Mouse (Mus musculus): Measurements from ENCODE around the gene Gabrr1. TPM values are rescaled to one million over a fixed set of nuclear protein-coding genes. Genes with fewer than 3 reads are reported as not detected.

Gabrr1 gene
- polyA plus RNA-seq (2012; rRNA removed): 0.04 TPM in 1 of 2 replicates, not detected in the other

DNA sequence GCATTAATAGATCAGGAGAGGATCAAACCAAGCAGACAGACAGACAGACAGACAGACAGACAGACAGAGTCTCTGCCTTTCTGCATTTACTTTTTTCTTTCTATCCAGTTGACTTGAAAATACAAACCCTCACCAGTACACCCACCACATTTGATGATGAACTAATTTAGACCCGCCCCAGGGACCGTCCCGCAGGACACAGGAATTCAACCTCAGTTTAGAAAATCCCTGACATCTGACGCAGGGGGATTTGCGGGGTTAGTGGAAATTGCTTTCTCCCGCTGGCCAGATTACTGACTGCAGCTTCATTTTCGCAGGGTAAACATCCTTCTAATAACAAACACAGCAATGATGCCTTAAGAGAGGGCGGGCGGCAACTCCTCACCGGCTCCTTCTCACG lies at the start of gene Gabrr1:
Gene Gabrr1 (plus strand): TSS at position 301 of the 400 bp plus-strand sequence.

DNA sequence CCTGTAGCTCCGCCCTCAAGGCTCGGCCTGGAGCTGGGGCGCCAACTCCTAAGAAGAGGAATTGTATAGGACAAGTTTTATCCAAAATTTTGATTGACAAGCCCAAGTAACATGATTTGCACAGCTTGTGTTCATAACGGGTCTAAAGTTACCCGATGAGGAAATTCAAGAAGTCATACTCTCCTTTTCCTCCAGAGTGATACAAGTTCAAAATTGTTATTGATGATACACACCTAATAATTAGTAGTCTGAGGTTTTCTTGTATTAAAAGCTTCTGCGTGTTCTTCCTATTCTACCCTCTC lies 57.4 kb downstream of the Gabrr1 start, which contains the start of gene Pm20d2:
Gene Pm20d2 (minus strand): TSS at position 3 of the 302 bp plus-strand sequence.

GRCm38 (mm10) chr4:33208881-33209841 lies 76.8 kb downstream of the Gabrr1 start, which contains the start of gene Srsf12:
TSS of gene Srsf12 (plus strand) at chr4:33208991.

Other genes with a start within 250 kb of the Gabrr1 start
- 0.18 and 0.25 TPM in 2 replicates for gene Ankrd6, start 181.7 kb upstream of the Gabrr1 start, polyA plus RNA-seq (2012; rRNA removed)
- 0.44 and 0.52 TPM in 2 replicates for gene Rragd, start 149.5 kb upstream of the Gabrr1 start, polyA plus RNA-seq (2012; rRNA removed)
- gene Ube2j1, start 101.1 kb upstream of the Gabrr1 start, polyA plus RNA-seq (2012; rRNA removed): 6.7 and 7.5 TPM in 2 replicates
- 0.15 and 0.42 TPM in 2 replicates for gene Gabrr2, start 69.5 kb upstream of the Gabrr1 start, polyA plus RNA-seq (2012; rRNA removed)
- gene Pm20d2, start 57.2 kb downstream of the Gabrr1 start, polyA plus RNA-seq (2012; rRNA removed): 6.0 and 12.4 TPM in 2 replicates
- 0.04 and 0.13 TPM in 2 replicates for gene Srsf12, start 76.5 kb downstream of the Gabrr1 start, polyA plus RNA-seq (2012; rRNA removed)
- gene Pnrc1, start 157.6 kb downstream of the Gabrr1 start, polyA plus RNA-seq (2012; rRNA removed): 47.5 and 156 TPM in 2 replicates
- gene Rngtt, start 177.8 kb downstream of the Gabrr1 start, polyA plus RNA-seq (2012; rRNA removed): 0.45 and 0.51 TPM in 2 replicates

All from stomach, adult 2 months (tissue).